Mouse (Mus musculus): ENCODE measurements around the gene Clic1. TPM values are rescaled to one million over a fixed set of nuclear protein-coding genes. Genes with fewer than 3 reads are reported as not detected.

Clic1 gene
- polyA plus RNA-seq, 1 experiment = 373 TPM

DNA sequence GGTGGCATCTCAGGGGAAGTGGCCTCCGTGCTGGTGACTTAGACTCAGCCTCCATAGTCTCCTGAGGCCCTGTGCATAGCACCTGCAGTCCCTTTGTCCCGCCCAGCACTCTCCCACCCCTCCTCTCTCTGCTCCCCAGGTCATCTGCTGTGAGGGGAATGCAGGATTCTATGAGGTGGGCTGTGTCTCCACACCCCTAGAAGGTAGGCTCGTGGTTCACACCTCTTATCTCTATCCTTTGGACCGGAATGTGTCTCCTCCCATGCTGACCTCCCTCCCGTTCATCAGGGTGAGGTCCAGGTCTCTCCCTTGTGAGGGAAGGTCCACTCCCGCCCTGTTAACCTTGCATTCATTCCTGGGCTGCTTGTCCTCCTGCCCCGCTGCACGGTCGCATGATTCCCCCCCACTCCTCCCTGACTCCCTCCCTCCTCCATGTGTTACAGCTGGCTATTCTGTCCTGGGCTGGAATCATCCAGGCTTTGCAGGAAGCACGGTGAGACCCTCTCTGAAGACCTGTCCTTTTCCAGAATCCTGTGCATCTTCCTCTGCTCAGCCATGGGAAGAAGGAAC lies 50.5 kb downstream of the Clic1 start:
- no peak for TF ChIP-seq GATA1 (IDR thresholded peaks at IDR 0.05; ENCODE audit: borderline replicate concordance, low read length)
- TF ChIP-seq FLI1 (IDR thresholded peaks at IDR 0.05; ENCODE audit: low read length) = no peak
- Histone ChIP-seq H3K27me3 (replicated peaks) (no peaks in the 10 kb centered on the region), H3K36me3 (replicated peaks; ENCODE audit: low read length) (peaks cover 98% of the 10 kb centered on the region), H3K4me3 (replicated peaks) (no peak overlapping the region), H3K9me3 (no peaks in the 10 kb centered on the region), H3K4me1 (peaks cover 79% of the 10 kb centered on the region)

GRCm38 (mm10) chr17:35101161-35101560 lies 51.4 kb downstream of the Clic1 start:
- no peaks in the 10 kb centered on the region for H3K9me3 ChIP-seq
- no peak overlapping the region for H3K4me3 ChIP-seq (replicated peaks)
- TF ChIP-seq FLI1 (IDR thresholded peaks at IDR 0.05; ENCODE audit: low read length) (no peak), GATA1 (IDR thresholded peaks at IDR 0.05; ENCODE audit: borderline replicate concordance, low read length) (no peak)
- peaks cover 89% of the 10 kb centered on the region for H3K36me3 ChIP-seq (replicated peaks; ENCODE audit: low read length)
- no peaks in the 10 kb centered on the region for H3K27me3 ChIP-seq (replicated peaks)
- peaks cover 88% of the 10 kb centered on the region for H3K4me1 ChIP-seq

DNA sequence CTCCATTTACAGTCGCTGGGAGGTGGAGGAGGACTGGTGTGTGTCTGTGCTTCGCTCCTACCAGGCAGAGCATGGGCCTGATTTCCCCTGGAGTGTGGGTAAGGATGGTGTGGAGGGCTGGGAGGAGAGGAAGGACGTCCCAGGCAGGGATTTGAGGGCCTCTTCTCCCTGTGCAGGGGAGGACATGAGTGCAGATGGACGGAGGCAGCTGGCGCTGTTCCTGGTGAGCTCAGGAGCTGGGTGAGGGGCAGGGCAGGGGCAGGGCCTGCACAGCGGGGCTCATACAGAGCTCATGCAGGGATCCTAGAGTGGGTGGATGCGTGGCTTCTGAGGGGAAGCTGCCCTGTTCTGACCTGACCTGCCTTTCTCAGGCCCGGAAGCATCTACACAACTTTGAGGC lies 52.5 kb downstream of the Clic1 start:
- H3K4me3 ChIP-seq (replicated peaks) = peak overlapping the region; percentile 38
- TF ChIP-seq GATA1 (IDR thresholded peaks at IDR 0.05; ENCODE audit: borderline replicate concordance, low read length) (no peak), FLI1 (IDR thresholded peaks at IDR 0.05; ENCODE audit: low read length) (no peak)
- H3K4me1 ChIP-seq = peaks cover 81% of the 10 kb centered on the region
- H3K9me3 ChIP-seq = no peaks in the 10 kb centered on the region
- H3K36me3 ChIP-seq (replicated peaks; ENCODE audit: low read length) = peaks cover 78% of the 10 kb centered on the region
- no peaks in the 10 kb centered on the region for H3K27me3 ChIP-seq (replicated peaks)

DNA sequence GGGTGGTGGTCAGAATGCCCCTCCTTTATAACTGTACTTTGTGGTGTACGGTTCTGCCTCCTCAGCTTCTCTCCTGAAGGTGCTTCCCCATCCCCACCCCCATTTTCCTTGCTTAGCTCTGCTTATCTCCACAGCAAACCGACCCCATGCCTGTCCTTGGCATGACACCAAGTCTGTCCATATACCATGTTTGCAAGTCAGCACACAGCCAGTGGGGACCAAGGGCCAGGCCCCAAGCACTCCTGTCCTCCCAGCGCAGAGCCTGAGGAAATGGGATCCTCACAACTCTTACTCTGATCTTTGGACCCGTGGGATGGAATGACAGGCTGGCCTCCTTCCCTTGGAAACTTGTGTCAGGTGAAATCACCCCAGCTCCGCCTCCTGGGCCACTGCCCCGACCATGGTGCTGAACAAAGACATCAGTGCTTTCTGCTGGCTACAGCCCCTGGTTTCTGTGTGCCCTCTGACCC lies 53.5 kb downstream of the Clic1 start:
- no peak overlapping the region for H3K4me3 ChIP-seq (replicated peaks)
- no peak for TF ChIP-seq GATA1 (IDR thresholded peaks at IDR 0.05; ENCODE audit: borderline replicate concordance, low read length)
- no peak for TF ChIP-seq FLI1 (IDR thresholded peaks at IDR 0.05; ENCODE audit: low read length)
- no peaks in the 10 kb centered on the region for H3K27me3 ChIP-seq (replicated peaks)
- H3K4me1 ChIP-seq = peaks cover 78% of the 10 kb centered on the region
- H3K9me3 ChIP-seq = no peaks in the 10 kb centered on the region
- peaks cover 68% of the 10 kb centered on the region for H3K36me3 ChIP-seq (replicated peaks; ENCODE audit: low read length)

DNA sequence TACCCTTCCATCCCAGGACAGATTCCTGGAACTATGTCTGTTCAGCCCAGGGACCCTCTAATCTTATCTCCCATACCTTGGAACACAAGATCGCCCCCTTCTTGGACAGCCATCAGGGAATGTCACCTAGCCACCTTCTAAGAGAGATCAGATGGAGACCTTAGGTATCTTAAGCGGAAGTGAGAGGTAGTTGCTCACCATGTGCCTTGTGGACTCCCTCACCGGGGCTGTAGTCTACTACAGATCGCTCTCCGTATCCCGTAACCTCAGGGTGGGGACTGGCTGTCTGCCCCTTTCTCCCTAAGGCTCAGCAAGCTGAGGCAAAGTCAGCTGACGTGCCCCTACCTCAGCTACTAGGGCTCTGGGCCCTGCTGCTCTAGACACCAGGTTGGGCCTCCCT lies 54.3 kb downstream of the Clic1 start:
- Histone ChIP-seq H3K27me3 (replicated peaks) (peaks cover 3% of the 10 kb centered on the region), H3K36me3 (replicated peaks; ENCODE audit: low read length) (peaks cover 60% of the 10 kb centered on the region), H3K4me3 (replicated peaks) (no peak overlapping the region), H3K9me3 (no peaks in the 10 kb centered on the region), H3K4me1 (peaks cover 74% of the 10 kb centered on the region)
- TF ChIP-seq FLI1 (IDR thresholded peaks at IDR 0.05; ENCODE audit: low read length) (no peak), GATA1 (IDR thresholded peaks at IDR 0.05; ENCODE audit: borderline replicate concordance, low read length) (no peak)

- H3K9me3 ChIP-seq = no peaks in the 10 kb centered on the region
- TF ChIP-seq FLI1 (IDR thresholded peaks at IDR 0.05; ENCODE audit: low read length) (no peak), GATA1 (IDR thresholded peaks at IDR 0.05; ENCODE audit: borderline replicate concordance, low read length) (no peak)
- peaks cover 5% of the 10 kb centered on the region for H3K27me3 ChIP-seq (replicated peaks)
- H3K36me3 ChIP-seq (replicated peaks; ENCODE audit: low read length) = peaks cover 53% of the 10 kb centered on the region
- H3K4me3 ChIP-seq (replicated peaks) = peak overlapping the region; percentile 65
- peaks cover 67% of the 10 kb centered on the region for H3K4me1 ChIP-seq
Observed at GRCm38 (mm10) chr17:35104754-35105153, 55.0 kb downstream of the Clic1 start.

- H3K4me3 ChIP-seq (replicated peaks) = peak overlapping the region; percentile 51
- TF ChIP-seq GATA1 (IDR thresholded peaks at IDR 0.05; ENCODE audit: borderline replicate concordance, low read length) (no peak), FLI1 (IDR thresholded peaks at IDR 0.05; ENCODE audit: low read length) (no peak)
- H3K4me1 ChIP-seq = peaks cover 61% of the 10 kb centered on the region
- H3K27me3 ChIP-seq (replicated peaks) = peaks cover 10% of the 10 kb centered on the region
- peaks cover 42% of the 10 kb centered on the region for H3K36me3 ChIP-seq (replicated peaks; ENCODE audit: low read length)
- no peaks in the 10 kb centered on the region for H3K9me3 ChIP-seq
Observed at GRCm38 (mm10) chr17:35105740-35106389, 56.1 kb downstream of the Clic1 start.

GRCm38 (mm10) chr17:35106522-35106921 lies 56.8 kb downstream of the Clic1 start:
- H3K4me3 ChIP-seq (replicated peaks) = no peak overlapping the region
- H3K4me1 ChIP-seq = peaks cover 58% of the 10 kb centered on the region
- no peak for TF ChIP-seq FLI1 (IDR thresholded peaks at IDR 0.05; ENCODE audit: low read length)
- TF ChIP-seq GATA1 (IDR thresholded peaks at IDR 0.05; ENCODE audit: borderline replicate concordance, low read length) = no peak
- peaks cover 16% of the 10 kb centered on the region for H3K27me3 ChIP-seq (replicated peaks)
- peaks cover 36% of the 10 kb centered on the region for H3K36me3 ChIP-seq (replicated peaks; ENCODE audit: low read length)
- H3K9me3 ChIP-seq = no peaks in the 10 kb centered on the region

DNA sequence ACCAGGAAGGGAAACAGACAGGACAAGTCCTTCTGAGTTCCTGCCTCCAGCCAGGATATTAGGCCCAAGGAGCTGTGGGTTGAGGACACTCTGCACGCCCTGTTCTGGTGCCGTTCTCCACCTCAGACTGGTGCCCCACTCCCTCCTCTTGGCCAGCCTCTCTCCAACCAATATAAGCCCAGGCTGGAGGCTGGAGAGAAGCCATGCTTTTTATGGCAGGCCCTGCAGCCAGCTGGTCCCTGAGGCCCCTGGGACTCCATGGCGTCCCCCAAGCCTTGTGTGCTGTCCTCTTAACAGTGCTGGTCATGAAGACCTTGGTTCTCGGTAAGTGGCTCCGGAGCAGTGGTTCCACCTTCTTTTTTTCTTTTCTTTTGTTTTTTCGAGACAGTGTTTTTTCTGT lies 58.3 kb downstream of the Clic1 start, which contains the start of gene Ly6g5c:
Gene Ly6g5c, plus strand, starts transcription at position 183 of the 400 bp plus-strand sequence.
- Histone ChIP-seq H3K36me3 (replicated peaks; ENCODE audit: low read length) (peaks cover 20% of the 10 kb centered on the region), H3K4me1 (peaks cover 55% of the 10 kb centered on the region), H3K27me3 (replicated peaks) (peaks cover 31% of the 10 kb centered on the region), H3K9me3 (no peaks in the 10 kb centered on the region), H3K4me3 (replicated peaks) (no peak within 1 kb of the TSS)
- TF ChIP-seq GATA1 (IDR thresholded peaks at IDR 0.05; ENCODE audit: borderline replicate concordance, low read length) = no peak
- no peak for TF ChIP-seq FLI1 (IDR thresholded peaks at IDR 0.05; ENCODE audit: low read length)

Other genes with a start within 250 kb of the Clic1 start
- not detected in 2 replicates for gene Cyp21a1, start 245.4 kb upstream of the Clic1 start, polyA plus RNA-seq (2012; ENCODE audit: insufficient read depth, low replicate concordance)
- 44.3 and 85.0 TPM in 2 replicates for gene Stk19, start 213.0 kb upstream of the Clic1 start, polyA plus RNA-seq (2012; ENCODE audit: insufficient read depth, low replicate concordance)
- gene Dxo, start 212.9 kb upstream of the Clic1 start, polyA plus RNA-seq (2012; ENCODE audit: insufficient read depth, low replicate concordance) = 61.9 and 137 TPM in 2 replicates
- gene Skiv2l, start 199.8 kb upstream of the Clic1 start, polyA plus RNA-seq (2012; ENCODE audit: insufficient read depth, low replicate concordance) = 25.1 and 27.6 TPM in 2 replicates
- gene Nelfe, start 199.6 kb upstream of the Clic1 start, polyA plus RNA-seq (2012; ENCODE audit: insufficient read depth, low replicate concordance) = 67.5 and 220 TPM in 2 replicates
- 0.54 TPM in 1 of 2 replicates, not detected in the other for gene Cfb, start 187.4 kb upstream of the Clic1 start, polyA plus RNA-seq (2012; ENCODE audit: insufficient read depth, low replicate concordance)
- 6.7 and 15.4 TPM in 2 replicates for gene Zbtb12, start 170.5 kb upstream of the Clic1 start, polyA plus RNA-seq (2012; ENCODE audit: insufficient read depth, low replicate concordance)
- not detected in 2 replicates for gene Gm20547, start 167.9 kb upstream of the Clic1 start, polyA plus RNA-seq (2012; ENCODE audit: insufficient read depth, low replicate concordance)
- 3.0 and 6.0 TPM in 2 replicates for gene C2, start 151.7 kb upstream of the Clic1 start, polyA plus RNA-seq (2012; ENCODE audit: insufficient read depth, low replicate concordance)
- 356 and 543 TPM in 2 replicates for gene Ehmt2, start 151.5 kb upstream of the Clic1 start, polyA plus RNA-seq (2012; ENCODE audit: insufficient read depth, low replicate concordance)
- not detected in 2 replicates for gene Slc44a4, start 135.5 kb upstream of the Clic1 start, polyA plus RNA-seq (2012; ENCODE audit: insufficient read depth, low replicate concordance)
- gene Neu1, start 118.7 kb upstream of the Clic1 start, polyA plus RNA-seq (2012; ENCODE audit: insufficient read depth, low replicate concordance) = 12.4 and 41.3 TPM in 2 replicates
- 4.5 and 7.2 TPM in 2 replicates for gene Hspa1b, start 90.7 kb upstream of the Clic1 start, polyA plus RNA-seq (2012; ENCODE audit: insufficient read depth, low replicate concordance)
- gene Gm20481, start 80.1 kb upstream of the Clic1 start, polyA plus RNA-seq (2012; ENCODE audit: insufficient read depth, low replicate concordance) = not detected in 2 replicates
- gene Hspa1a, start 77.8 kb upstream of the Clic1 start, polyA plus RNA-seq (2012; ENCODE audit: insufficient read depth, low replicate concordance) = 1.5 and 2.0 TPM in 2 replicates
- not detected in 2 replicates for gene Hspa1l, start 77.3 kb upstream of the Clic1 start, polyA plus RNA-seq (2012; ENCODE audit: insufficient read depth, low replicate concordance)
- gene Lsm2, start 68.1 kb upstream of the Clic1 start, polyA plus RNA-seq (2012; ENCODE audit: insufficient read depth, low replicate concordance) = 64.3 and 95.0 TPM in 2 replicates
- gene Vars, start 49.0 kb upstream of the Clic1 start, polyA plus RNA-seq (2012; ENCODE audit: insufficient read depth, low replicate concordance) = 188 and 650 TPM in 2 replicates
- gene Vwa7, start 33.4 kb upstream of the Clic1 start, polyA plus RNA-seq (2012; ENCODE audit: insufficient read depth, low replicate concordance) = 0.38 and 0.40 TPM in 2 replicates
- gene Sapcd1, start 21.9 kb upstream of the Clic1 start, polyA plus RNA-seq (2012; ENCODE audit: insufficient read depth, low replicate concordance) = 4.1 and 5.4 TPM in 2 replicates
- gene Msh5, start 3.2 kb upstream of the Clic1 start, polyA plus RNA-seq (2012; ENCODE audit: insufficient read depth, low replicate concordance) = 10.5 and 10.9 TPM in 2 replicates
- gene Ddah2, start 9.1 kb downstream of the Clic1 start, polyA plus RNA-seq (2012; ENCODE audit: insufficient read depth, low replicate concordance) = 30.5 and 36.5 TPM in 2 replicates
- gene Ly6g6c, start 15.4 kb downstream of the Clic1 start, polyA plus RNA-seq (2012; ENCODE audit: insufficient read depth, low replicate concordance) = 14.8 and 15.5 TPM in 2 replicates
- gene Mpig6b, start 16.2 kb downstream of the Clic1 start, polyA plus RNA-seq (2012; ENCODE audit: insufficient read depth, low replicate concordance) = 53.5 and 66.3 TPM in 2 replicates
- not detected in 2 replicates for gene Ly6g6e, start 26.9 kb downstream of the Clic1 start, polyA plus RNA-seq (2012; ENCODE audit: insufficient read depth, low replicate concordance)
- 79.9 and 106 TPM in 2 replicates for gene Ly6g6d, start 28.1 kb downstream of the Clic1 start, polyA plus RNA-seq (2012; ENCODE audit: insufficient read depth, low replicate concordance)
- 517 and 745 TPM in 2 replicates for gene Ly6g6f, start 35.6 kb downstream of the Clic1 start, polyA plus RNA-seq (2012; ENCODE audit: insufficient read depth, low replicate concordance)
- gene Abhd16a, start 39.3 kb downstream of the Clic1 start, polyA plus RNA-seq (2012; ENCODE audit: insufficient read depth, low replicate concordance) = 211 and 290 TPM in 2 replicates
- not detected in 2 replicates for gene Ly6g5c, start 58.3 kb downstream of the Clic1 start, polyA plus RNA-seq (2012; ENCODE audit: insufficient read depth, low replicate concordance)
- 0.23 TPM in 1 of 2 replicates, not detected in the other for gene Ly6g5b, start 65.5 kb downstream of the Clic1 start, polyA plus RNA-seq (2012; ENCODE audit: insufficient read depth, low replicate concordance)
- gene Gpank1, start 71.5 kb downstream of the Clic1 start, polyA plus RNA-seq (2012; ENCODE audit: insufficient read depth, low replicate concordance) = 46.5 and 57.4 TPM in 2 replicates
- 75.6 and 82.2 TPM in 2 replicates for gene Csnk2b, start 72.1 kb downstream of the Clic1 start, polyA plus RNA-seq (2012; ENCODE audit: insufficient read depth, low replicate concordance)
- gene D17H6S53E, start 76.4 kb downstream of the Clic1 start, polyA plus RNA-seq (2012; ENCODE audit: insufficient read depth, low replicate concordance) = 3.2 and 6.1 TPM in 2 replicates
- gene Apom, start 82.1 kb downstream of the Clic1 start, polyA plus RNA-seq (2012; ENCODE audit: insufficient read depth, low replicate concordance) = not detected in 2 replicates
- gene Bag6, start 85.2 kb downstream of the Clic1 start, polyA plus RNA-seq (2012; ENCODE audit: insufficient read depth, low replicate concordance) = 613 and 1,584 TPM in 2 replicates
- gene Prrc2a, start 114.9 kb downstream of the Clic1 start, polyA plus RNA-seq (2012; ENCODE audit: insufficient read depth, low replicate concordance) = 1,080 and 3,273 TPM in 2 replicates
- gene Aif1, start 126.1 kb downstream of the Clic1 start, polyA plus RNA-seq (2012; ENCODE audit: insufficient read depth, low replicate concordance) = 2.5 and 22.3 TPM in 2 replicates
- gene Lst1, start 138.5 kb downstream of the Clic1 start, polyA plus RNA-seq (2012; ENCODE audit: insufficient read depth, low replicate concordance) = 5.9 and 24.8 TPM in 2 replicates
- 12.1 TPM in 1 of 2 replicates, not detected in the other for gene Ltb, start 144.5 kb downstream of the Clic1 start, polyA plus RNA-seq (2012; ENCODE audit: insufficient read depth, low replicate concordance)
- gene Tnf, start 152.0 kb downstream of the Clic1 start, polyA plus RNA-seq (2012; ENCODE audit: insufficient read depth, low replicate concordance) = 2.9 and 3.5 TPM in 2 replicates
- 0.85 TPM in 1 of 2 replicates, not detected in the other for gene Lta, start 155.4 kb downstream of the Clic1 start, polyA plus RNA-seq (2012; ENCODE audit: insufficient read depth, low replicate concordance)
- gene Gm16181, start 170.9 kb downstream of the Clic1 start, polyA plus RNA-seq (2012; ENCODE audit: insufficient read depth, low replicate concordance) = not detected in 2 replicates
- 0.86 TPM in 1 of 2 replicates, not detected in the other for gene Atp6v1g2, start 183.7 kb downstream of the Clic1 start, polyA plus RNA-seq (2012; ENCODE audit: insufficient read depth, low replicate concordance)
- gene Nfkbil1, start 185.8 kb downstream of the Clic1 start, polyA plus RNA-seq (2012; ENCODE audit: insufficient read depth, low replicate concordance) = 31.8 and 57.1 TPM in 2 replicates
- 83.5 and 158 TPM in 2 replicates for gene Ddx39b, start 191.8 kb downstream of the Clic1 start, polyA plus RNA-seq (2012; ENCODE audit: insufficient read depth, low replicate concordance)
- gene H2-D1, start 212.8 kb downstream of the Clic1 start, polyA plus RNA-seq (2012; ENCODE audit: insufficient read depth, low replicate concordance) = 170 and 362 TPM in 2 replicates